Mouse (Mus musculus): ENCODE measurements around the gene Gm17651.

Gene Gm17651

GRCm38 (mm10) chr3:97674644-97675110, at the start of gene Gm17651:
Gene Gm17651, minus strand, starts transcription at chr3:97674694.
- DNase-seq (ENCODE audit: low spot score), result no peak

DNA sequence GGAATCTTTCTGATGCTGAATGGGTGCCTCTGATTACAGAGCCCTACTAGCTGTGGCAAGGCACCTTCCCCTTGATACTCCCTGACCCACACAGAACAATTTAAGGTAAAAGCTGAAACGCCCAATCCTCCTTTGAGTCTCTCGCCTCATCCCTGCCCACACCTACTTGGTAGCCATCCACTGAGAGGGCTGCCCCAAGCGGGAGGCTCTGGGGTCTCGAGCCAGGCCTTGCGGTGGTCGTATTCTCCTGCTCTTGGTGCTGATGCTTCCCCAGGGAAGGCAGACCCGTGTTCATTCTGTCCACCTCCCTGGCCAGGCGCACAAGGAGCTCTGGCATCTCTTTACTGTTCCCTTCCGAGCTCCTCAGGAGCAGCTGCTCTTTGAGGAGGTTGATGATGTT, 44.6 kb upstream of the Gm17651 start:
- DNase-seq (ENCODE audit: low spot score), result no peak

DNA sequence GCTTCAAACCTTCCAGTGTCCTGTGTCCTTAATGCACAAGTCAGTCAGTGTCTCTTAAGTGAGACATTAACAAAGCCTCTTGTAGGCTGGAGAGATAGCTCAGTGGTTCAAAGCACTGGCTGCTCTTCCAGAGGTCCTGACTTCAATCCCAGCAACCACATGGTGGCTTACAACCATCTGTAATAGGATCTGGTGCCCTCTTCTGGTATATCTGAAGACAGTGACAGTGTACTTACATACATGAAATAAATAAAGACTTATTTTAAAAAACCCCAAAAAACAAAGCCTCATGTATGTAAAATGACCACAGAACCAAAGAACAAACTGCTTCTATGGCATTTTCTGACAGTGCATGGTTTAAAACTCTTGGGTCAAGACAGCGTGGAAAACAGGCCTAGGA, 41.4 kb upstream of the Gm17651 start:
- no peak for DNase-seq (ENCODE audit: low spot score)

- no peak for DNase-seq (ENCODE audit: low spot score)
These were observed 36.4 kb upstream of the Gm17651 start for GRCm38 (mm10) chr3:97710881-97711280.

GRCm38 (mm10) chr3:97710134-97710533, 35.6 kb upstream of the Gm17651 start:
- DNase-seq (ENCODE audit: low spot score), result no peak

DNA sequence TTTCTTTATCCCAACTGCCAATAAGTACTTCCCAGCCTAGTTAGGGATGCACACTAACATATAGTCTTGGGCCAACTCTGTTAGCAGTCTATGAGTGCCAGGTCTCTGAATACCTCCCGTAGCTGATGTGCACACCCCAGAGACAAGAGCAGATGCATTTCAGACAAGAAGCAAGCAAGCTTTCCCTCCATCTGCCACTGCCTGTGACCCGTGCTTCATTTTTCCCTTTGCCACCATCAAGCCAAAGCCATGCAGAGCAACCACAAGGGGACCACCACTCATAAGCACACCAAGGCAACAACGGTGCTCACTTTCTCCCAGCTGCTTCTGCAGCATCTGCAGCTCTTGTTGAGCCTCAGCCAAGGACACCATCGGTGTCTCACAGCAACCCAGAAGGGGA, 32.1 kb upstream of the Gm17651 start:
- no peak for DNase-seq (ENCODE audit: low spot score)

- no peak for DNase-seq (ENCODE audit: low spot score)
These were observed 31.0 kb upstream of the Gm17651 start for GRCm38 (mm10) chr3:97705508-97705907.

GRCm38 (mm10) chr3:97702448-97703080, 28.1 kb upstream of the Gm17651 start:
- DNase-seq (ENCODE audit: low spot score), result no peak

DNA sequence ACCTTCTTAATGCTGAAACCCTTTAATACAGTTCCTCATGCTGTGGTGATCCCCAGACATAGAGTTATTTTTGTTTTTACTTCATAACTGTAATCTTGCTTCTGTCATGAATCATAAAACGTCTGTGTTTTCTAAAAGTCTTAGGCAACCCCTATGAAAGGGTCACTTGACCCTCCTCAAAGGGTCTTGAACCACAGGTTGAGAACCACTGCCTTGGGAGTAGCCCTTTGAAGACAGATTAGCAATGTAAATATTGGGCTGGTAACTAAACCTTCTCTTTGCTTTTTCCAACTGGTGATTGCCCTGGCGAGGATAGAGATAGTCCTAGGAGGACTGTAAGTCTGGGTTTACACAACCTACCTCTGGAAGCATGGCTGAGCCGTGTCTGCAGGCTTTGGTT, 26.7 kb upstream of the Gm17651 start:
- DNase-seq (ENCODE audit: low spot score), result no peak

DNA sequence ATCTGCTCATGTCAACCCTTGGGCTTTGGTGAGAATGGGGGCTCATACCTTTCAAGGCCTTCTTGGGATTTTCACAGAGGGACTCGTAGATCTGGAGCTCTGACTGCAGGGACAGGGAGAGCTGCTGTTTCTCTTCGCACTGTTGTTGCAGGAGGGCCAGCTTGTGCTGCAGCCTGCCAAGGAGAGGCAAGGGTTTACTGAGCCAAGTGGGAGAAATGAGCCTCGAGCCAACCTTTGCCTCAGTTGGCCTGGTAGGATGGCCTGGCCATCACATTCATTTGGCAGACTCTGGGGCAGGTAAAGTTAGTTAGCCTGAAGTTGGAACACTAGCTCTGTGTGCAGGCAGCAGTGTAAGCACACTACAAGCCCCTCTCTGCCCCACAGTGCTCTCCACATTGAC, 24.6 kb upstream of the Gm17651 start:
- no peak for DNase-seq (ENCODE audit: low spot score)

GRCm38 (mm10) chr3:97697291-97697690, 22.8 kb upstream of the Gm17651 start:
- no peak for DNase-seq (ENCODE audit: low spot score)

DNA sequence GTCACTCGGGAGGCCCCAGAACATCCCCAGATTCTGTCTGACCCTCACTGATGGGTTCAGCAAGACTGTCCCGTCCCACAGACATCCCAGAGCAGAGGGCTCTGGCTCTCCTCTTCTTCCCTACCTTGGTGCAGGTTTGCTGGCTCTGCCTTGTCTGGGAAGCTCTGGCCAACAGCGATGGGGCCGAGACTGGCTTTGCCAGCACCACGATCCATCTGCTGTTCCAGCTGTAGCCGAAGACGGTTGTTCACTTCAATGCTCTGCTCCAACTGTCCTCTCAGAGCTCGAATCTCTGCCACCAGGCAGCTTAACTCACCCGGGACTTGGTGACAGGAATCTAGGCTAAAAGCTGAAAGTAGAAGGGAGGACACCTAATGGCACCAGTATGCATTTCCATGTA, 22.4 kb upstream of the Gm17651 start:
- DNase-seq (ENCODE audit: low spot score), result no peak

- no peak for DNase-seq (ENCODE audit: low spot score)
These were observed 19.3 kb upstream of the Gm17651 start for GRCm38 (mm10) chr3:97693806-97694205.

DNA sequence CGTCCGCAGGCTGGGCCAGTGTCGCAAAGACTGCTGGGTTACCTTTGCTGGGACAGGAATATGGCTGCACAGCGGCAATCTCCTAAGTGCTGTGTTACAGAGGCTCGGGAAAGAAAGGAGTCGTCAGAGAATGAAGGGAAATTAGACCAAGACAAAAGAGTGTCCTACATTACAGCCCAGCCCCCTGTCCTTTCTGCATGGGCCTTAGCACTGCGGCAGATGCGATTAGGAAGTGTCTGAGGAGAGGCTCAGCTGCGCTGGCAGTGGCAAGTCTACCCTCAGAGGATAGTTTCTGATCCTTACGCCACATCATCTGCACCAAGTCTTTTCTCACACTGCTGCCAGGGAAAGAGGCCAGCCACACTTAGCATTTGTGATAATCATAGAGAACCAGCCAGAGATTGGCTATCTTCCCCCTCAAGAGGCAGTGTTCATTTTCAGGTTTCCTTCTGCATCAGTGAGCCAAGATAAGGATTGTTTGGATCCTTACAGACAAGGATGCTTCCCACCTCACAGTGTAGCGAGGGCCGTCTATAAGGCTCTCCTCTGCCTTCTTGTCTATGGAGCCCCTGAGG, 17.0 kb upstream of the Gm17651 start:
- DNase-seq (ENCODE audit: low spot score), result no peak

DNA sequence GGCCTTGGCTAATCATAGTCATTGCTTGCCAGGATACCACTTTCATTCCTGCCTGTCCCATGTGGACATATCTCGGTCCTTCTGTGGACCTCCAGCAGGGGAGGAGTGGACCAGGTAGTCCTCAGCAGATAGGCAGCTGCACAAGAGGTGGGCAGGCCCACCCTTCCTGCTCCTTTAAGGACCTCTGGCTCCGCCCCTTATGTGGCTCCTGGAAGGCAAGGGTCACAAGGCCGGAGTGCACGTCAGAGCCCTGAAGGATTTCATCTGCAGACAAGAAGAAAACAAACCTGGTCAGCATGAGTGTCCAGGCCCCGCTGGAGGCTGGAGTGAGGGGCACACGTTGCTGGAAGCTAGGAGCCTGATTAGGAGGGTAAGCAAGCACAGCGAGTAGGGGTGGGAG, 16.1 kb upstream of the Gm17651 start:
- DNase-seq (ENCODE audit: low spot score), result no peak

DNA sequence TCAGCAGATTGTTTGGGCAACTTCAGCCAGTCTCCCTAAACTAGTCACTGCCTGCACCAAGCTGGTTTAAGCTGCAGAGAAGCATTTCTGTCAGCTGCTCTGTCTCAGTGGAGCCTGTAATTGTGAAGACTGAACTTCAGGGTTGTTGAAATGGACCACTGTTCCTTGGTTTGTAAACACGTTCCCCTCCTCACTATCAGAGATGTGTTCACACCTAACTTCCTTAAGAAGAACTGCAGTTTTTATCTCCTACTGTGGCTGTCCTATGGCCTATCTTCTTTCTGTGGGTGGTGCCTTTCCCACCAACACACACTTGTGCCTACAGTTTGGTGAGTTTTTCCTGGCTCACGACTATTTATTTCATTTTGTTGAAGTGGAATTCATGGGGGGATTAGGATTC, 14.8 kb upstream of the Gm17651 start:
- no peak for DNase-seq (ENCODE audit: low spot score)

GRCm38 (mm10) chr3:97686372-97687117, 12.1 kb upstream of the Gm17651 start:
- DNase-seq (ENCODE audit: low spot score), result no peak

GRCm38 (mm10) chr3:97683560-97684195, 9.2 kb upstream of the Gm17651 start:
- DNase-seq (ENCODE audit: low spot score), result no peak

DNA sequence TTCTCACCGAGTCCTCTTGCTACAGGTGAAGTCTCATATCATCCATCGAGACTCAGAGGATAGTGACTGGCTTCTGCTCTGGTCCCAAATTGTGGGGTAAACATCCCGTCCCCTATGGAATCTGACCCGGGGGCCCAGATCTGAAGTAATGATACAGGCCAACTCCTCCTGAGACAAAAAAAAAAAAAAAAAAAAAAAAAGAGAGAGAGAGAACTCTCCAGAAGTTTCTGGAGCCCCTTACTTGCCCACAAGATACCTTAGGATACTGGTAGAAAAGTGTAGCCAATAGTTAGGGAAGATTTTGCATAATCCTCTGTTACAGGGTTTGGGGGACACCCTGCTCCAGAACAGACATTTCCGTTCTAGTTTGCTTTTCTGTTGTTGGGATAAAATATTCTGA, 8.1 kb upstream of the Gm17651 start:
- no peak for DNase-seq (ENCODE audit: low spot score)

- no peak for DNase-seq (ENCODE audit: low spot score)
These were observed 7.6 kb upstream of the Gm17651 start for GRCm38 (mm10) chr3:97682159-97682502.

GRCm38 (mm10) chr3:97681321-97682158, 7.0 kb upstream of the Gm17651 start:
- DNase-seq (ENCODE audit: low spot score), result peak; percentile 56

Data from c-Kit-positive CD71-positive TER-119-positive erythroid progenitor cells, embryonic 14.5 days (primary cell).